Mouse (Mus musculus): ENCODE data around the gene Gfpt1.

Gfpt1 gene

GRCm38 (mm10) chr6:87100297-87101020, 57.8 kb downstream of the Gfpt1 start:
- no peak for DNase-seq (ENCODE audit: low spot score in 2 of 2)

- peak; percentile 90 to 92 for DNase-seq (ENCODE audit: low spot score in 2 of 2)
Observed at GRCm38 (mm10) chr6:87101281-87101954, 58.8 kb downstream of the Gfpt1 start.

GRCm38 (mm10) chr6:87101955-87102353, 59.3 kb downstream of the Gfpt1 start:
- DNase-seq (ENCODE audit: low spot score in 2 of 2) = no peak

- no peak for DNase-seq (ENCODE audit: low spot score in 2 of 2)
Observed at GRCm38 (mm10) chr6:87102421-87102911, 59.8 kb downstream of the Gfpt1 start.

GRCm38 (mm10) chr6:87103314-87103713, 60.7 kb downstream of the Gfpt1 start:
- no peak for DNase-seq (ENCODE audit: low spot score in 2 of 2)

- no peak for DNase-seq (ENCODE audit: low spot score in 2 of 2)
Observed at GRCm38 (mm10) chr6:87104123-87104796, 61.6 kb downstream of the Gfpt1 start, which contains the start of gene D6Ertd527e. Gene D6Ertd527e, plus strand, starts transcription at chr6:87104746.

GRCm38 (mm10) chr6:87111493-87111892, 68.8 kb downstream of the Gfpt1 start:
- DNase-seq (ENCODE audit: low spot score in 2 of 2) = no peak

GRCm38 (mm10) chr6:87112125-87112524, 69.5 kb downstream of the Gfpt1 start:
- DNase-seq (ENCODE audit: low spot score in 2 of 2) = no peak

- DNase-seq (ENCODE audit: low spot score in 2 of 2) = no peak
Observed at GRCm38 (mm10) chr6:87115981-87116380, 73.3 kb downstream of the Gfpt1 start.

- no peak for DNase-seq (ENCODE audit: low spot score in 2 of 2)
Observed at GRCm38 (mm10) chr6:87116596-87116995, 74.0 kb downstream of the Gfpt1 start.

GRCm38 (mm10) chr6:87119066-87119837, 76.6 kb downstream of the Gfpt1 start:
- DNase-seq (ENCODE audit: low spot score in 2 of 2) = no peak

- no peak for DNase-seq (ENCODE audit: low spot score in 2 of 2)
Observed at GRCm38 (mm10) chr6:87119975-87120374, 77.3 kb downstream of the Gfpt1 start.

GRCm38 (mm10) chr6:87120661-87121060, 78.0 kb downstream of the Gfpt1 start:
- no peak for DNase-seq (ENCODE audit: low spot score in 2 of 2)

GRCm38 (mm10) chr6:87121961-87122360, 79.3 kb downstream of the Gfpt1 start:
- no peak for DNase-seq (ENCODE audit: low spot score in 2 of 2)

GRCm38 (mm10) chr6:87123406-87123805, 80.8 kb downstream of the Gfpt1 start:
- DNase-seq (ENCODE audit: low spot score in 2 of 2) = no peak

GRCm38 (mm10) chr6:87123973-87124372, 81.3 kb downstream of the Gfpt1 start:
- no peak for DNase-seq (ENCODE audit: low spot score in 2 of 2)

GRCm38 (mm10) chr6:87127049-87127753, 84.6 kb downstream of the Gfpt1 start:
- no peak for DNase-seq (ENCODE audit: low spot score in 2 of 2)

GRCm38 (mm10) chr6:87129861-87130260, 87.2 kb downstream of the Gfpt1 start:
- no peak for DNase-seq (ENCODE audit: low spot score in 2 of 2)

- no peak for DNase-seq (ENCODE audit: low spot score in 2 of 2)
Observed at GRCm38 (mm10) chr6:87130628-87131027, 88.0 kb downstream of the Gfpt1 start.

GRCm38 (mm10) chr6:87131078-87131477, 88.4 kb downstream of the Gfpt1 start:
- no peak for DNase-seq (ENCODE audit: low spot score in 2 of 2)

- DNase-seq (ENCODE audit: low spot score in 2 of 2) = no peak
Observed at GRCm38 (mm10) chr6:87133520-87133919, 90.9 kb downstream of the Gfpt1 start.
